Mouse (Mus musculus): ENCODE results near the gene Naxd.

DNA sequence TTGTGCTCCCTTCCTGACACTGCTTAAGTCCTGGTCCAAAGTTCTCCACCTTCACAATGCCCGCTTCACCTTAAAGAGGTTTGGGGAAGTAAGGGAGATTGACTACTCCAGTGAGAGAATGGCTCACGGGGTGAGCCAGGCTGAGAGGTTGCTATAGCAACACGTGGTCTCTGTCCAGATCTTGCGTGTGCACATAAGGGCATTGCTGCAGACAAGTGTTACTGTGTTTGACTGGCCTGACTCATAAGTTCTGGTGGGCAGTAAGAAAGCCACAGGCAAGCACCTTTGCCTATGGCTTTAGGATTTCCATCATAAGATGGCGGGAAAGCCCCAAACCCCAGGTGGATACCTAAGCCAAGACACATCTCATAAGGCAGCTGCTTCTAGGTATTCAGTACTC is 66.9 kb downstream of the Naxd start:
- TF ChIP-seq GATA1 (IDR thresholded peaks at IDR 0.05; ENCODE audit: low read length) (no peak), TAL1 (IDR thresholded peaks at IDR 0.05; ENCODE audit: low read length) (no peak)

Measured in erythroblast, embryonic 14.5 days (primary cell).